Mouse (Mus musculus) adrenal gland, adult (tissue): ENCODE results near the gene Med20.
"Not testable (repeated sequence)": the region's sequence is repeated elsewhere in the genome, so short reads cannot be mapped to it uniquely, and the experiment has no call there.

Experiments used
- DNase-seq, 2 experiments: peaks; one replicate each; pipeline ENCODE4 v3.0.0; 2022 to 2023; ENCODE audit warnings: low spot score in 1 of 2; ENCODE audit not compliant: inconsistent age in 2 of 2

The Med20 gene

DNA sequence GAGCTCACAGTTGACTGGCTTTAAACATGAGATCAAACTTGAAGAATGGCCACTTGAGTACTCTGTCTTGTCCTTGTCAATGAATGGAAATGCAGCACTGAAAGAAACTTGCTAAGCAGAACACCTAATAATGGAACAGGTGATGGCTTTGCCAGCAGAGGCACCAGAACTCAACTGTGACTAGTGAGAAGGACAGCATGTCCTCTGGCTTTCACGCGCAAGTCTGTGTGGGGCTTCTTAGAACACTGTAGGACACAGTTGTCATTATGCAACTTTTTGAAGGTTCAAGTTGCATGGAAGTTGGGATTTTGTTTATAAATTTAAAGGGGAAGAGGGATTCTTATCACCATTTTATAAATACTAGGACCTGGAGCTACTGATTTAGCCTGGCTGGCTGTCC, 13.7 kb downstream of the Med20 start:
- no peak for DNase-seq

DNA sequence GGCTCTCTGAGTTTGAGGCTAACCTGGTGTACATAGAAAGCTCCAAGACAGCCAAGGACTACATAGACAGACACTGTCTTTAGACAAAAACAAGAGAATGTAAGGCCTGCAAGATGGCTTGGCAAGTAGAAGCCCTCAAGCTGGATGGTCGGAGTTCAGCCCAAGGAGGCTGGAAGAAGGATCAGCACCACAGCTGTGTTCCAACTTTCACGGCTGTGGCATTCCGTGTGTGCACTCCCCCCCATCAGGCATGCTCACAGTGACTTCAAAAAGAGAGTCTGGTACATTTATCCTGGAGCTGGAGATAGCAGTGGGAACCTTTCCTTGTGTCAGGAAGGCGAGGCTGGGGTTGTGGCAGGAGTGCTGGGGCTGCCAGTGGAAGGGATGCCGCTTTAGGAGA, 14.6 kb downstream of the Med20 start:
- DNase-seq = no peak

DNA sequence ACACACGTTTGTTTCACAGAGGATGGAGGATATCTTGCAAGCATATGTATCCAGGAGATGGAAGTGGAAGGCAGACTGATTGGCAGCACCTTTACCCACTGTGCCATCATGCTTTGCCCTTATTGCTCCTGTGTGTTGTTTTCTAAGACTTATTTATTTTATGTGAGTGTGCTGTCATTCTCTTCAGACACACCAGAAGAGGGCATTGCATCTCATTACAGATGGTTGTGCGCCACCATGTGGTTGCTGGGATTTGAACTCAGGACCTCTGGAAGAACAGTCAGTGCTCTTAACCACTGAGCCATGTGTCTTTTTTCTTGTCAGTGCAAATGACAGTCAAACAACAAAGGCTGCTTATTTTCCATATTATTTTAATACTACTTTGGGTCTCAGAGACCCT, 16.4 kb downstream of the Med20 start:
- DNase-seq = no peak

DNA sequence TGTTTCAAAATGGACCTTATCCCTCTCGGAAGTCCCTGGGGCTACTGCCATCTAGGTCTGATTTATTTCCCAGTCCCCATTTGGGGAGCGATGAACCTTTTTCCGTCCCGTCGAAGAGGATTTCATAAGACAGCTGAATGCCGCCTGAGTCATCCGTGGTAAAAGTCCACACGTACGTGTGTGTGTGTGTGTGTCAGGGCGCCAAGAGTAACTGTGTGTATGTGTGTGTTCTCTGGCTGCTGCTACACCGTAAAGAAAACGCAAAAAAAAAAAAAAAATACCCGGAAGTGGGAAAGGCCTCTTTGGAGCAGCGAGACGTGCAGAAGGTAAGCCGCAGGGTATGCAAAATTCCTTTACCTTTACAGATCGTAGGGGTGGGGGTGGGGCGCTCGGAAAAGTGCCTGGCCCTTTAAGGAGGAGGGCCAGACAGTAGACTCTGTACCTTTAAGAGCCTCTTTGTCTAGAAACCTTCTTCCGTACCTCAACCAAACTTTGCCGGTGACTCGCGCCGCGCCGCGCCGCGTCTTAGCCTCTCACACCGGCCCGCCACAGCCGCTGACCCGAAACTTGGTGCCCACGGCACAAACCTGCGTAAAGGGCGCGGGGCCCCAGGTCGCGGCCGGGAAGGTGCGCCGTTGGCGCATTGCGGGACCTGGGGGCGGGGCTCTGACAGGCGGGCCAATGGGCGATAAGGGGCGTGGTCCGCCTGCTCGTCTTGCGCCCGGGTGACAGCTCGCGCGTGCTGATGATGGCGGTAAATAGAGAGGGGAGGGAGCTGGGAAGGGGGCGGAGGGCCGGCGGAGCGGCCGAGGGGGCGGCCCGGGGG, 17.7 kb downstream of the Med20 start:
- DNase-seq = peak; percentile 96 to 98

DNA sequence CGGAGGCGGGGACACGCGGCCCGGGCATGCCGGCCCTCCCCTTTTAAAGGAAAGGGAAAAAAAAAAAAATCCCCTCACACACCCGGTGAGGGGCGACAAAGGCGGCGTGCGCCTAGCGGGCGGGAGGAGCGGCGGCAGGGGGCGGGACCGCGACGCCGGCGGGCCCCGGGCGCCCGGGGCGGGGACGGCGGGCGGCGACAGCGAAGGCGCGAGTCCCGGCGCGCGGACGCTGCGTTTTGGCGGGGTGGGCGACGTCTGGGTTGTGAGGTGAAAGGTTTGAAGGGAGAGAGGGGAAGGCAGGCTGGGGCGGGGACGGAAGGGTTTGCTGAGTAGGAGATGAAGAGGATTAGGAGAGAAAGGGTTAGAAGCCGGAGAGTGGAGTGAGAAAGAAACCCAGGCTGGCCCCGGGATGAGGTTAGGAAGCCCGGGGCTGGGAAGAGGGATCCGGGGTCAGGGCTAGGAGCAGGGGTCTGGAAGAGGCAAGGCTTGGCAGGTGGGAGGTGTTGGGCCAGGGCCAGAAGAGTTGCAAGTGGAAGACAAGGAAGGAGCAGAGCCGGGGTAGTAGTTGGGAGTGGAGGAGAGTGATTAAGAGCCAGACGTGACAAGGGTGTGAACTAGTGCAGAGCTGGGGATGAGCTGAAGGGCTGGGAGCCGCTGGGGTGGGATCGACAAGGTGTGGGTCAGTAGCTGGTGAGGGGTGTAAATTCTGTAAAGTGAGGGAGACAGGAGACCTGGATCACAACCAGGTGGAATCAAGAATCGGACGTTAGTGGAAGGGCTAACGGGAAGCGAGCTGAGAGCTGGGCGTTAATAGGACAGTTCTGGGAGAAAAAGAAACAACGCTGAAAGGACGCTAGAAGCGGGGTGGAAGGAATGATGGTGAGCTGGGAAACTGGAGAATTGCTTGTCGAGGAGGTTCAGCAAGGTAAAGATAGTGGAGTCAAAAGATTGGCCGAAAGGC, 18.6 kb downstream of the Med20 start:
- peak; percentile 64 to 80 for DNase-seq

DNA sequence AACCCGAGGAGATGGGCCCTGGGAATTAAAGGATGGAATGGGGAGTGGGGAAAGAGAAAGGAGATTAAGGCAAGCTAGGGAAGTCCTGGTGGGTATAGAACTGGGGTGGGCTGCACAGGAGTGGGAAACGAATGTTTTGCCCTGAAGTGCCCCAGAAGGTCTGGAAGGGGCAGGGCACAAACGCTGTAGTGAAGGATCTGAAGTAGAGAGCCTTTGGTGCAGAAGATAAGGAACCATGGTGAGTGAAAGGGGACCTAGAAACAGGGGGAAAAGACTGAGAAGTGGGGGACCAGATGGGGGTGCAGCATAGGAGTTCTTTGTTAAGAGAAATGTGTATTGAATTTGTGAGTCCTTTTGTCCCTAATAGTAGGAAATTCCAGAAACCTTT, 19.3 kb downstream of the Med20 start, which contains the start of gene Usp49:
Gene Usp49 (plus strand): TSS at position 13 of the 388 bp plus-strand sequence.
- DNase-seq = no peak

DNA sequence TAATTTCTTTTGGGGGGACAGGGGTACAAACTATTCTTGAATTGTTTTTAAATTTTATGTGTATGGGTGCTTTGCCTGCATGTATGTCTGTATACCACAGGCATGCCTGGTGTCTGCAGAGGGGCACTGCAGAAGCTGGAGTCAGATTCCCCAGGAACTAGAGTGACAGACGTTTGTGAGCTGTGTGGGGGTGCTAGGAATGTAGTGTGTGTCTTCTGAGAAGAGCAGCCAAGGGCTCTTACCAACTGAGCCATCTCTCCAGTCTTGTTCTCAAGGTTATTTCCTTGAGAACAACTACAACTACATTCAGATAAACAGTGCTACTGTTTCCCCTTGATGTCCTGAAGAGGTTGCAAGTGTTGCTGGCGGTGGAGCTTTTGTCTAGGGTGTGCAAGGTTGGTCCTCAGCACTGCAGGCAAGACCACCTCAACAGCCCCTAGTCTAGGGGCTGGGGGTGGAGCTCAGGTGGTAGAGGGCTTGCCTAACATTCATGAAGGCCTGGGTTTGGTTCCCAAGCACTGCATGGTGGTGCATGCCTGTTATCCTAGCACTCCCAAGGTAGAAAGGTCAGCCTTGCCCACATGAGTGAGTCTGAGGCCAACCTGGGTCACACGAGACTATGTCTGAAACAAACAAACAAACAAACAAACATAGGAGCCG, 20.9 kb downstream of the Med20 start:
- DNase-seq = no peak

DNA sequence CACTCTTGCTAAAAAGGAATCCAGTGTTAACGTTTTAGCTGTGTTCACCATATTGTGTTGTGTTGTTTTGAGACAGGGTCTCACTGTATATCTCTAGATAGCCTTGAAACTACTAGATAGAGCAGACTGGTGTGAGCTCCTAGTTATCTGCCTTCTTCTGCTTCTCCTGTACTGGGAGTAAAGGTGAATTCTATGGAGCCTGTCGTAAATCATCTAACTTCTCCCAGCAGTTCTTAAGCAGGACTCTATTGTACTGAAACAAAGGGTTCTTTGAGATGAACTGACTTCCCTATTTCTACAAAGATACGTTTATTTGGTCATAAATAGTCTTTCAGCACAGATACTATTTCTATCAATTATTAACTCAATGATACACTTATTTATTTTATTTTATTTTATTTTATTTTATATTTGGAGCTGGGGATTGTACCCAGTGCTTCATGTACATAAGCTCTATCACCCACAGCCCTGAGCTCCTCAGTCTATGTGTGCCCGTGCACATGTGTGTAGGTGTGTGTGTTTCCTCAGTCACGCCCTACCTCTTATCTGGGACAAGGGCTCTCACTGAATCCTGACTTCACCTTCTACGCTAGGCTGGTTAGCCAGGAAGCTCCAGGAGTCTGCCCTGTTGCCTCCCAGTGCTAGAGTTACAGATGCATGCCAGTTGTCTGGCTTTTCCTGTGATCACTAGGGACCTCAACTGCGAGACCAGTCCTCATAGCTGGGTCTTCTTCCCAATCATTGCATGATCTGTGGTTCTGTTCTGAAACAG, 22.8 kb downstream of the Med20 start:
- DNase-seq = no peak

DNA sequence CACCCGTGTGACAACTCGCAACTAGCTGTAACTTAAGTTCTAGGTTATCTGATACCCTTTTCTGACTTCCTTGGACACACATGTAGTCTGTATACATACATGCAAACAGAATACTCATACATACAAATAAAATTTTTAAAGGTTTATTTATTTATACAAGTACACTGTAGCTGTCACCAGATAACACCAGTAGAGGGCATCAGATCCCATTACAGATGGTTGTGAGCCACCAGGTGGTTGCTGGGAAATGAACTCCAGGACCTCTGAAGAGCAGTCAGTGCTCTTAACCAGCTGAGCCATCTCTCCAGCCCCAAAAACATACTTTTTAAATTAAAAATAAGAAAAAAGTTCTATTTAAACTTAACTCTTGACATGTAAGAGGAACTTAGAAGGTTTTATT, 31.6 kb downstream of the Med20 start:
- DNase-seq = peak in 1 of 2 experiments; percentile 36

DNA sequence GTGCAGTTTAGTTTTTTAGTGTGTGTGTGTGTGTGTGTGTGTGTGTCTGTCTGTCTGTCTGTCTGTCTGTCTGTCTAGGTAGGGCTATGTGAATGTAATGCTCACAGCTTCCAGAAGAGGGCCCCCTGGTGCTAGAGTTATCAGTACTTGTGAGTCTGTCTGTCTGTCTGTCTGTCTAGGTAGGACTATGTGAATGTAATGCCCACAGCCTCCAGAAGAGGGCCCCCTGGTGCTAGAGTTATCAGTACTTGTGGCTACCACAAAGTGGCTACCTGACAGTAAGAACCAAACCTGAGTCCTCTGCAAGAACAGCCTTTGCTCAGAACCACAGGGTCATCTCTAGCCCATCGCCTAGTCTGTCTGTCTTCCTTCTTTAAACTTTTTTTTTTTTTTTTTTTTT, 35.3 kb downstream of the Med20 start:
- peak; percentile 53 to 85 for DNase-seq

DNA sequence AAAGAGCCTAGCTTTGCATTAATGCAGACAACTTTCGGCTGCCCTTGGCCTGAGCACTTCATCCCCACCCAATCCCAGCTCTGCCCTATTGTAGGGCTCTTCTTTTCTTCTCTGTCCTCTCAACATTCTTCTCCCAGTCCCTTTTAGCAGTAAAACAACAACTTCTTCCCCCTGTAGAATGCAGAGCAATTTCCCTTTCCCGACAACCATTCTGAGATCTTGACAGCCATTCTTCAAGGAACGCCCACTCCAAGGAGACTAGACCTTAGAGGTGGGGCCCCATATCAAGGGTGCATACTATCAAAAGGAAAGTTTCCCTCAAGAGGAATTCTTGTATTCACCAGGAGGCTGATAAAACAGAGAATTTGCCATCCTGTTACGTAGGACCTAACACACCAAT, 37.6 kb downstream of the Med20 start:
- no peak for DNase-seq

DNA sequence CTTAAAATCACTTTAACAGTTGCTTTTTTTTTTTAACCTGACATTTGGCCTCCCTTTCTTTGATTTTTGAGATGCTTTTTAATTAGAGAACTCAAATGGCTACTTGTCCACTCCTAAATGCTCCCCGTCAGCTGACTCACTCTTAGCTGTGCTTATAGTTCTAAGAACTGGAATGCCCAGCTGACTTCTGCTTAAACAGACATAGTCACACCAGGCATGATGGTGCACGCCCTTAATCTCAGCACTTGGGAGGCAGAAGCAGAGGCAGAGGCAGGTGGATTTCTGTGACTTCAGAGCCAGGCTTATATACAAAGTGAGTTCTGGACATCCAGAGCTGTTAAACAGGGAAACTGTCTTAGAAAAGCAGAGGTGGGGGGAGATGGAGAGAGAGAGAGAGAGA, 40.6 kb downstream of the Med20 start:
- no peak for DNase-seq

DNA sequence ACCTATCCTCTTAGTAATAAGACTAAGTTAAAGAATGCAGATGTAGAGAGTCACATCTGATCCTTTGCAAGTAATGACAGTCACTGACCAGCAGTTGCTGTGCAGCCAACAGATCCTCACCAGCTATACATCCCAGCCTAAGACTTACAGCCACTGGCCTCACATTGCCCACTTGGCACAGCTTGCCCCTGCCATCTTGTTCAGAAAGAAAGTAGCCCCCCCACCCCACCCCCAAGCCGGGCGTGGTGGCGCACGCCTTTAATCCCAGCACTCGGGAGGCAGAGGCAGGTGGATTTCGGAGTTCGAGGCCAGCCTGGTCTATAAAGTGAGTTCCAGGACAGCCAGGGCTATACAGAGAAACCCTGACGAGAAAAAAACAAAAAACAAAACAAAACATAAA, 43.0 kb downstream of the Med20 start:
- not testable (repeated sequence) for DNase-seq

DNA sequence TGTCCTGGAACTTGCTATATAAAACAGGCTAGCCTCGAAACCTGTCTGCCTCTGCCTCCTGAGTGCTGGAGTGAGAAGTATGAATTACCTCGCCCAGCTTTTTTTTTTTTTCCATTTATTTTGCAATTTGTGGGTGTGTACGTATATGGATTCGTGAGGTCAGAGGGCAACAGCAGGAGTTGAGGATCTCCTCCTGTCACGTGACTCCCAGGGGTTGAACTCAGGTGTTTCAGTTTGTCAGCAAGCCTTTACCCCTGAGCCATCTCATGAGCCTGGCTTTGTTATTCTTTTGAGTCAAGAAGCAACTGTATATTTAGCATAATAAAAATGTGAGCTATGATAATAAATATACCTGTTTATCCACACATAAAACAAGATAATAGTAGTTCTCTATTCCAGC, 44.3 kb downstream of the Med20 start:
- no peak for DNase-seq

DNA sequence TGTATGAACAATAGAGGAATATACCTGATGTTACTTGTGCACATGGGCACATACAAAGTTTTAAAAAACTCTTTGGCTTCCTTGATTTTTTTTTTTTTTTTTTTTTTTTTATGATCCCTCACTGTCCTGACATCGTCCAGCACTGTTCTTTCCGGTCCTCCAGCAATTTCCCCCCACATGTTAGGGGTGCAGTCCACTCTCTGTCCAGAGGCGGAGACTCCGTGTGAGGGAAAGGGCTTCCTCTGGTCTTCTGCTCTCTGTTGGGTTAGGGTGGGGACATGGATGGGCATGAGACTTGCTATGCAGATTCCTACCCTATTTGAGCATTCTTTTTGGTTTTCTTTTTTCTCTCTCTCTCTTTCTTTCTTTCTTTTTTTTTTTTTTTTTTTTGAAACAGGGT, 46.5 kb downstream of the Med20 start:
- no peak for DNase-seq

DNA sequence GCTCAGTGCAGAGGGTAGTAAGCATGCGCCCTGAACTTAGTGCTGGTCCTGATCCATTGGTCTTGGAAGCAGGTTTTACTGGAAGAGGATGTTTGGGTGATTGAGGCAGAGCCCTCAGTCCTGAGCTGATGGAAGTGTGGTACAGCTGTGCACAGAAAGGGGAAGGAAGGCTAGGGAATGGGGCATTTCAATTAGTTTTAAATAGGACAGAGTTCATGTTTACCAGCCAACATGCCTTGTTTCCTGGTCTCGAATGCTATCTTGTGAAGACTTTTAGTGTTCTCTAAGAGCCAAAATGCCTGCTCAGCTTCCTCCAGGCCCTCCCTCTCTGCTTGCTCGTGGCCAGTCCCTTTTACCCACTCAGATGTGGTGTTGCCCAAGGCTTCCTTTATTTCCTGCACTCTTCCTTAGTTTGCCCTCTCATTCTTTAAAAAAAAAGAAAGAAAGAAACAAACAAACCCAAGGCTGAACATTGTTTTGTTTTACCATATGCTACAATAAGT, 47.4 kb downstream of the Med20 start:
- DNase-seq = no peak

DNA sequence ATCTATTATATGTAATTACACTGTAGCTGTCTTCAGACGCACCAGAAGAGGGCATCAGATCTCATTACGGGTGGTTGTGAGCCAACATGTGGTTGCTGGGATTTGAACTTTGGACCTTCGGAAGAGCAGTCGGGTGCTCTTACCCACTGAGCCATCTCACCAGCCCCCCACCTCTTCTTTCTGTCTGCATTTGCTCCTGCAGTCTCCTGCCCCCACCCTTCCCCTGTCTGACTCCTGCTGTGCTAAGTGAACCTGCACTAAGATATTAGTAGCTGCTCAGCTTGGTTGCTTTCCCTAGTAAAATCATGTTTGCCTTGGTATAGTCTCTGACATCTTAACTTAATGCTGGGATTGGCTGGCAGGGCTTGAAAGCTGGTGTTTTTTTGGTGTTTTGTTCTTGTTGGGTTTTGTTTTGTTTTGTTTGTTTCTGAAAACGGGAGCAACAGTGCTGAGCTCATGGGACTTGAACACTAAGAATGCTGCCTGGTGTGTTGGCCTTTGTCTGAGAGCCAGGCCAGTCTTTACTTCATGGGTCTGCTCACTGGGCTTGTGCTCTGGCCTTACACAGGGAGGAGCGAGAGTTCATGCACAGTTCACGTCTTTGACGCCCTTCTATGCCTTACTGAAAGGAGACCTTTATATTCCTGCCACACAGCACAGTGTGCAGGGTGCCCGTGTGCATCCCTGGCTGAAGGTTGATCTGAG, 51.8 kb downstream of the Med20 start:
- no peak for DNase-seq

DNA sequence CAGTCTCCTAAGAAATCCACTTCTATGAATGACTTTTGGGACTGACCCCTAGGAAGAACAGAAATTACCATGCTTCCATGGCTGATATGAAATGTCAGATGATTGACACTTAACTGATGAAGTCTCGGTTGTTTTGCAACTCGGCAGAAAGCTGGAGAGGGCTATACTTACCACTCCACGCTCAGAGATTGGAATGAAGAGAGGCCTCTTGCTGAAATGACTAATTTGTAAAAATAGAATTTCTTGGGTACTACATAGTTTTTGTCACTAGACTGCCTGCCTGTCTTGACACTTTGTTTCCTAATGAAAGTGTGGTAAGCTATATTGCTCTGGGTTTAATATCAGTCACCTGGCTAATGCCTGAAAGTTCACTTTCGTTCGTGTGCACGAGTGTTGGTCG, 53.1 kb downstream of the Med20 start:
- no peak for DNase-seq

DNA sequence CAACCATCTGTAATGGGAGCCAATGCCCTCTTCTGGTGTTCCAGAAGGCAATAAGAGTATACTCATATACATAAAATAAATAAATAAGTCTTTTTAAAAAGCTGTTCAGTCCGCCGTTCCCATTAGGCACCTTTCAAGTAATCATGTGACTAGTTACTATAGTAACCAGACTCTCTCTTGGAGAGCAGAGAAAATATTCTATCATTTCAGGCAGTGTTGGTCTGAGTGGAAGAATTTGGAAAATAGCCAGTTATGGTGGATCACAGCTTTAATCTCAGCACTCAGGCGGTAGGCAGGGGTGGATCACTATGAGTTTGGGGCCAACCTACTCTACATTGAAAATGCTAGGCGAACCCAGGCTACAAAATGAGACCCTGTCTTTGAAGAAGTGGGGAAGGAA, 57.8 kb downstream of the Med20 start:
- DNase-seq = no peak

DNA sequence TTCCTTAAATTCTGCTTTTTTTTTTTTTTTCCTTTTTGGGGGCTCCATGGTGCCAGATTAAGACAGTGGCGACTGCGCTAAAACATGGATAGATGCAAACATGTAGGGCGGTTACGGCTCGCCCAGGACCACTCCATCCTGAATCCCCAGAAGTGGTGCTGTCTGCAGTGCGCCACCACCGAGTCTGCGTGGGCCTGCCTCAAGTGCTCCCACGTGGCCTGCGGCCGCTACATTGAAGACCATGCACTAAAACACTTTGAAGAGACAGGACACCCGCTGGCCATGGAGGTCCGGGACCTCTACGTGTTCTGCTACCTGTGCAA, 60.6 kb downstream of the Med20 start:
- DNase-seq = no peak
